Mouse (Mus musculus) NIH3T3 (cell line): Measurements from ENCODE around the gene Ccdc142.

Experiments used
- DNase-seq: peaks from one replicate; pipeline ENCODE4 v3.0.0-alpha.2; 2012; ENCODE audit warnings: low read depth

Gene Ccdc142

GRCm38 (mm10) chr6:83117616-83118015 lies 16.2 kb downstream of the Ccdc142 start:
- no peak for DNase-seq

- DNase-seq, result no peak
These were observed 17.0 kb downstream of the Ccdc142 start for GRCm38 (mm10) chr6:83118369-83118768.

- no peak for DNase-seq
These were observed 17.7 kb downstream of the Ccdc142 start for GRCm38 (mm10) chr6:83118825-83119733.

GRCm38 (mm10) chr6:83119734-83120051 lies 18.3 kb downstream of the Ccdc142 start:
- DNase-seq, result no peak

GRCm38 (mm10) chr6:83120930-83121862 lies 19.8 kb downstream of the Ccdc142 start, which contains the start of gene Wbp1:
Wbp1 (minus strand) TSS chr6:83121559.
- peak; percentile 99 for DNase-seq

GRCm38 (mm10) chr6:83121863-83122710 lies 20.7 kb downstream of the Ccdc142 start:
- DNase-seq, result no peak

GRCm38 (mm10) chr6:83122961-83123360 lies 21.6 kb downstream of the Ccdc142 start:
- no peak for DNase-seq

GRCm38 (mm10) chr6:83124851-83125312 lies 23.5 kb downstream of the Ccdc142 start:
- peak; percentile 99 for DNase-seq

GRCm38 (mm10) chr6:83125331-83125730 lies 23.9 kb downstream of the Ccdc142 start, which contains the start of gene Ino80b:
Ino80b (minus strand) TSS chr6:83125431.
- DNase-seq, result no peak

- DNase-seq, result no peak
These were observed 26.0 kb downstream of the Ccdc142 start for GRCm38 (mm10) chr6:83127419-83127818.

GRCm38 (mm10) chr6:83131469-83132034 lies 30.2 kb downstream of the Ccdc142 start:
- peak; percentile 49 for DNase-seq

- DNase-seq, result no peak
These were observed 30.9 kb downstream of the Ccdc142 start for GRCm38 (mm10) chr6:83132176-83132919.

GRCm38 (mm10) chr6:83134226-83134625 lies 32.8 kb downstream of the Ccdc142 start:
- DNase-seq, result no peak

- DNase-seq, result no peak
These were observed 33.6 kb downstream of the Ccdc142 start, which contains the start of gene Rtkn for GRCm38 (mm10) chr6:83134951-83135513. Rtkn (plus strand) TSS chr6:83135463.

- DNase-seq, result peak; percentile 43
These were observed 34.3 kb downstream of the Ccdc142 start for GRCm38 (mm10) chr6:83135571-83136161.

- DNase-seq, result peak; percentile 77
These were observed 35.0 kb downstream of the Ccdc142 start for GRCm38 (mm10) chr6:83136291-83136880.

- peak; percentile 84 for DNase-seq
These were observed 35.6 kb downstream of the Ccdc142 start for GRCm38 (mm10) chr6:83136881-83137575.

- peak; percentile 97 for DNase-seq
These were observed 36.2 kb downstream of the Ccdc142 start for GRCm38 (mm10) chr6:83137576-83137950.

- peak; percentile 81 for DNase-seq
These were observed 36.7 kb downstream of the Ccdc142 start for GRCm38 (mm10) chr6:83138056-83138455.
